Mouse (Mus musculus) large intestine, adult 2 months (tissue): ENCODE results near the gene Pbx1. TPM values are rescaled to one million over a fixed set of nuclear protein-coding genes. Genes with fewer than 3 reads are reported as not detected.

Experiments
- DNase-seq: peaks from one replicate; pipeline ENCODE4 v3.0.0-alpha.2; 2012; ENCODE audit warnings: low read depth, low spot score
- WGBS: fragments of 180-500 bp; shearing (Covaris S2); methylation state at CpG from one replicate; pipeline ENCODE4 v1.1.7; 2018; 5-methylcytosine and 5-hydroxymethylcytosine counted together
- polyA plus RNA-seq: library from polyadenylated mRNA; depleted of rRNA; stranded (reverse); fragments of >200 nt; gene quantifications from 2 replicates; pipeline ENCODE4 v1.2.3, GENCODE M21; 2012

Gene Pbx1
- polyA plus RNA-seq, 1 experiment = 11.1 TPM

- no peak for DNase-seq
- 65% methylated on average over 3 of the region's 3 CpGs for WGBS
Measured at GRCm38 (mm10) chr1:168213595-168213994, 218.5 kb downstream of the Pbx1 start.

DNA sequence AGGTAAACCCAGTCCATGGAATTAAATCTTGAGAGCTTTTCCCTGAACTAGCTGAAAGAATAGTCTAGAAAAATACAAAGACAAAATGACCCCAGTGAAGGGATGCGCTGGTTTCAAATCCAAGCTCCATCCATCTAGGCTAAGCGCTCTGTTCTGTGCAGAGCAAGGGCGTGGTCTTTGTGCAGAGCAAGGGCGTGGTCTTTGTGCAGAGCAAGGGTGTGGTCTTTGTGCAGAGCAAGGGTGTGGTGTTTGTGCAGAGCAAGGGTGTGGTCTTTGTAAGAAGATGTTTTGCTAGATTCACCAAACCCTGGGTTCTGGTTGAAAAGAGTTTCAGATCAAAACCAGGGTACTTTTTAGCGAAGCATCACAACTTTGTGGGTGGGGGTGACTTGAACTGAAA lies 221.7 kb downstream of the Pbx1 start:
- DNase-seq = no peak
- 92% methylated on average over 5 of the region's 5 CpGs for WGBS

GRCm38 (mm10) chr1:168200570-168201156 lies 231.4 kb downstream of the Pbx1 start:
- no peak for DNase-seq
- WGBS = 97% methylated on average over 13 of the region's 13 CpGs

DNA sequence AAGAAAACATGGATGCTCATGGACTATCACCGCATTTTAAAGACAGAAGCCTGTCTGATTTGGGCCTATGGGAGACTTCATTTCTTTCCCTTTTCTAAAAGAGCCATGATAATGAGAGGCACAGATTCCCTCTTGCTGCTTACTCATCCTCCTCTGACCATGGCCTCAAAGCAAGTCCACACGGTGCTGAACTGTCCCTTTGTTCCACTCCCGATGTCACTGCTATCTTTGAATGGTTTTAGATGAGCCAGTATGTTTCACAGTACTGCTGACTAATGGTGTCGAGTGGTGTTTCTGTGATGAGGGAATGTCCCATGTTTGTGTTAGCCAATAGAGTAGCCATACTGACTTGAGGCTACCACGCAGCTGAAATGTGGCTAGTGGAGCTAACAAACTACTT lies 233.8 kb downstream of the Pbx1 start:
- 86% methylated on average over 5 of the region's 5 CpGs for WGBS

GRCm38 (mm10) chr1:168197908-168198258 lies 234.2 kb downstream of the Pbx1 start:
- no peak for DNase-seq

More for the DNA sequence above, 233.8 kb downstream of the Pbx1 start:
- no peak for DNase-seq

DNA sequence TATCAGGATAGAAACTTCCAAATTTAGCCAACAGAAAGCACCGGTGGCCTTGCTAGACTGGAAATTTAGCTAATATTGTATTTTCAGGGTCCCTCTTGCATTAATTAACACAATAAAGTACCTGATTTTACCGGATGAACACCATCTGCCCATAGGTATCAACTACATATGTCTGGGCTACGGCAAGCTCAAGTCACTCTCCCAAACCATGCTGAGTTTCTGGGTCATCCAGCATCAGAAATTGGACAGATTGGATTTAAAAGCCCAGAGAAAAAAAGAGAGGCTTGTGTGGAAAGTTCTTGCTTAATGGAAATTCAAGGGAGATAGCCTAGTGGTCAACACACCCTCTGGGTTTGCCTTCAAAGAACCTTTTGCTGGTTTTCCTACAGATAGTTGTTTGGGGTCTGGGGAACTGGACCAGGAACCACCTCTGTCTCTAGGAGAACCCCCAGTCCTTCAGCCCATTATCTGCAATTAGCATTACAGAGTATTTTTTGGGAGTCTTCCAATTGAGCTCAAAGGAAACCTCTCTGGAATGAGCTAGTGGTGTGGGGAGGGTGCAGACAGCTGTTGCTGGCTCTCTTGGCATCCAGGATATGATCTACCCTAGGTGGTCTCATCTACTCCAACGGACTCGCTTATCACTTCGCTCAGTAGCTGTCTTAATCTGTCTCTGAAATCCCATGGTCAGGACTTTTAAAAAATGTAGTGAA lies 234.7 kb downstream of the Pbx1 start:
- no peak for DNase-seq
- WGBS = 86% methylated on average over 6 of the region's 6 CpGs

More at GRCm38 (mm10) chr1:168197908-168198258, 234.2 kb downstream of the Pbx1 start:
- 81% methylated on average over 3 of the region's 3 CpGs for WGBS

GRCm38 (mm10) chr1:168193364-168193763 lies 238.7 kb downstream of the Pbx1 start:
- 89% methylated on average over 7 of the region's 7 CpGs for WGBS
- DNase-seq = no peak

DNA sequence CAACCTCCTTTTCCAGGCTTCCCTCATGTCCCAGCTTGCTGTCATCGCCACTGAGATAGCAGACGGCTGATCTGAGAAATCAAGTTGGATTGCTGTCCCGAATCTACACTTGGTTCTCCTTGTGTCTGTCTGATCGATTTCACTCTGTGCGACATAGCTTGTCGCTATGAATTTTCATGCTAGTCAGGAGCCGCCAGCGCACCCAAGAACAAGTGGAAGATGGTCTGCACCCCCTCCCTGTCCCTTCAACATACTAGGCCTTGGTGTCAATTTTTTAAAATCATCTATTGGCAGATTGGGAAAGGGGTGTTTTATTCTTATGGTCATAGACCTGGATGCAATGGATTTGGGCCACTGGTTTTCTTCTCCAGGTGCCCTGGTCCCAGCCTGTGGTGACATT lies 249.3 kb downstream of the Pbx1 start:
- no peak for DNase-seq
- 97% methylated on average over 8 of the region's 8 CpGs for WGBS

- 78% methylated on average over 9 of the region's 9 CpGs for WGBS
- no peak for DNase-seq
Measured at GRCm38 (mm10) chr1:168180622-168181441, 251.2 kb downstream of the Pbx1 start.

- DNase-seq = no peak
- WGBS = 84% methylated on average over 11 of the region's 11 CpGs
Measured at GRCm38 (mm10) chr1:168179691-168180090, 252.4 kb downstream of the Pbx1 start.

DNA sequence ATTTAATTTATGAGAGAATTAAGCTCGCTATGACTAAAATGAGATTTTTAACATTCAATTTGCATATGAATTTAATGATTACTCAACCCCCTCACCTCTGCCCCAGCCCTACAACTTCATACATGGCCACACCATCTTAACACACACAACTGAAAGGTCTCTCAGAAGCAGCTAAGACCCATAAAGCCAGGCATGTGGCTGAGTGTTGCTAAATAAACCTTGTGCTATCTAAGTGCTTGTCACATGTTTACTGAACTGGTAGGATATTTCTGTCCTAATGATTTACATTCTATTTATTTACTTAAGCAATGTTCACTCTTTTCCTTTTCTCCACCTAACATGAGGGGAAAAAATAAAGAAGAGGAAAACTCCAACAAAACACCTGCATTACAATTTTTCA lies 253.5 kb downstream of the Pbx1 start:
- 94% methylated on average over 1 of the region's 1 CpGs for WGBS

DNA sequence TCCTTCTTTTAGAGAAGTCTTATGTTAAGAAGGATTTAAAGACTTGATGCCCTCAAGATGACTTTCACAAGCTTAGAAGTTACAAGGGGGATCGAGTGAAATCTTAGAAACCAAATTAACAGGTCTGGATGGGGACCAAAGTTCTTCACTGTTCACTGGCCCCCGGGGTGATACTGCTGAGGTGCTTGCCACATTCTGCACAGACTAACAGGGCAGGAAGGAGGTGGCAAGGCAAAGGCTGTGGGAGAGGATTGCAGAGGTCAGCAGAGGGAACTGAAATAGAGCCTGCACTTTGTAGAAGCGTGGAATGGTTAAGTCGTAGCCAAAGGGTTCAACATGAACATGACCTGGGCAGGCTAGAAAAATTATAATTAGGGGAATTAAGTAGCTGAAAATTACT lies 256.5 kb downstream of the Pbx1 start:
- 87% methylated on average over 4 of the region's 4 CpGs for WGBS
- DNase-seq = no peak

More for the DNA sequence above, 253.5 kb downstream of the Pbx1 start:
- no peak for DNase-seq

- 89% methylated on average over 8 of the region's 8 CpGs for WGBS
- no peak for DNase-seq
Measured at GRCm38 (mm10) chr1:168169791-168170190, 262.3 kb downstream of the Pbx1 start.

- WGBS = 75% methylated on average over 10 of the region's 10 CpGs
Measured at GRCm38 (mm10) chr1:168169052-168169779, 262.9 kb downstream of the Pbx1 start.

DNA sequence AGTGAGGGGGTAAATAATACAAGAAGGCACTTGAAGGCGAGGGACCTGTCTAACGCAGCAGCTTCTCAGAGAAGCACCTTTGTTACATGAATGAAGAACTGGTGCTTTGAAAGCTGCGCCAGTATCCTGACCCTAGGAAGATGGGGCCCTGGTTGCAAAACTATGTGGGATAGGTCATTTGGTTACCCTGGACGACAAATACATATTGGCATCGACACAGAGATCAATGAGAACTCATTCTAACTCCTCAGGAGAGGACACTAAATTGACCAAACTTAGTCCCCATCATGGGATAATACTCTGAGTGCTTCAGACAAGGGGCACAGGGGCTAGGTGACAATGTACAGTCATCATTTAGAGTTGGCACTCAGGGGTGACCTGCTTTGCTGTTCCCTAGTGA lies 264.3 kb downstream of the Pbx1 start:
- no peak for DNase-seq
- 93% methylated on average over 5 of the region's 5 CpGs for WGBS

More at GRCm38 (mm10) chr1:168169052-168169779, 262.9 kb downstream of the Pbx1 start:
- no peak for DNase-seq

DNA sequence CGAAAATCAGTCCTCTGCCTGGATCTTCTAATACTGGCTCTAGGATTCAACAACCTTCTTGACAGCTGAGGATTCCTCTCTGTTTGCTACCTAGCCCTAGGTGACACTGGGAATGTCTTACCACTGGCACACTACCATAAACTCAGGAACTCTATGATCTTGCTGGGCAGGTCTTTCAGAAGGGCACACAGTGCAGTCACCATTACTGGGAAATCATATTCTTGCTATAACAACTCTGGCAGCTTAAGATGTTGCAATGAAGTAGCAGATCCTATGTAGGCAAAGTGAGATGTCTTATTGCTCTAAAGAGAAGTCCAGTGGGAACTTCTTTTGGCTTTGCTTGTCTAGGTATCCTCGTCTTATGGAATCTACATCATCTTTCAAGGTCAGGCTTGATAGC lies 265.2 kb downstream of the Pbx1 start:
- WGBS = 97% methylated on average over 2 of the region's 2 CpGs
- DNase-seq = no peak

GRCm38 (mm10) chr1:168164945-168165344 lies 267.1 kb downstream of the Pbx1 start:
- DNase-seq = no peak
- 84% methylated on average over 3 of the region's 3 CpGs for WGBS

GRCm38 (mm10) chr1:168163521-168164233 lies 268.4 kb downstream of the Pbx1 start:
- WGBS = 66% methylated on average over 23 of the region's 23 CpGs
- DNase-seq = no peak

- WGBS = 61% methylated on average over 6 of the region's 6 CpGs
- DNase-seq = no peak
Measured at GRCm38 (mm10) chr1:168139138-168139682, 292.9 kb downstream of the Pbx1 start.
